Mouse (Mus musculus): ENCODE results near the gene Setd1b. TPM values are rescaled to one million over a fixed set of nuclear protein-coding genes. Genes with fewer than 3 reads are reported as not detected.

Gene Setd1b
- total and polyA plus RNA-seq, 3 experiments: 3.0 to 23.5 TPM; not detected in 1

DNA sequence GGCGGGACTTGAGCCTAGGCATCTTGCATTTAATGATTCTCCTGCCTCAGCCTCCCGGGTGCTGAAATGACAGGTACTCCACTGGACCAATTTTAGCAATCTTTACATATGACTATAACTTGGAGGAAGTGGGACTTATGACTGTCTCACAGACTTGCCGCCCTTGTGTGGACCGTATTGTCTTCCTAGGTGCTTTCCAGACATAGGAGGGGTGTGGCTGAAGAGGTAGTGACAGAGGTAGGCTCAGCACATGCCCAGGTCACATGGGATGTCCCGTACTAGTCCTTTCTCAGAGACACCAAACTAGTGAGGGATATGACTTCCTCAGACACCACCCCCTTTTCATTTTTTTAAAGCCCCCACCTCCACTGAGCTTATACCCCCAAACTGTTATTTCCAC is 36.8 kb downstream of the Setd1b start:
- H3K9me3 ChIP-seq (replicated peaks; ENCODE audit: insufficient read depth, low read length): no peaks in the 10 kb centered on the region
- H3K27me3 ChIP-seq (ENCODE audit: control insufficient read depth in 1 of 2, insufficient read depth in 2 of 2, low read length in 2 of 2): no peaks in the 10 kb centered on the region; a peak in 1 of 4 replicates
- H3K4me3 ChIP-seq (ENCODE audit: control insufficient read depth in 1 of 2, insufficient read depth in 1 of 2, low read depth in 2 of 2, low read length in 2 of 2): no peak overlapping the region
- no peak for TF ChIP-seq USF1 (IDR thresholded peaks at IDR 0.05; ENCODE audit: low read depth, low read length)
- no peak for TF ChIP-seq GATA1 (IDR thresholded peaks at IDR 0.05; ENCODE audit: low read depth, low read length)
- TF ChIP-seq NELFE (IDR thresholded peaks at IDR 0.05; ENCODE audit: low read depth, low read length): no peak
- no peak for TF ChIP-seq CHD1 (IDR thresholded peaks at IDR 0.05; ENCODE audit: low read depth, low read length)
- no peak for TF ChIP-seq POLR2AphosphoS5 (IDR thresholded peaks at IDR 0.05; ENCODE audit: borderline replicate concordance, low read depth, low read length)
- TF ChIP-seq E2F4 (IDR thresholded peaks at IDR 0.05; ENCODE audit: borderline replicate concordance, low read depth, low read length): no peak
- no peak for TF ChIP-seq JUND (IDR thresholded peaks at IDR 0.05; ENCODE audit: low read depth, low read length)
- no peak for TF ChIP-seq KAT2A (conservative IDR thresholded peaks at IDR 0.05; ENCODE audit: low read depth, low read length)
- TF ChIP-seq ZMIZ1 (IDR thresholded peaks at IDR 0.05; ENCODE audit: low read depth, low read length): no peak
- no peak for TF ChIP-seq HCFC1 (IDR thresholded peaks at IDR 0.05; ENCODE audit: low read depth, low read length)
- no peak for TF ChIP-seq POLR2AphosphoS2 (IDR thresholded peaks at IDR 0.05; ENCODE audit: low read length)
- no peak for TF ChIP-seq MAX (IDR thresholded peaks at IDR 0.05; ENCODE audit: low read length)
- no peak for TF ChIP-seq GABPA (IDR thresholded peaks at IDR 0.05; ENCODE audit: low read depth, low read length)
- TF ChIP-seq ELF1 (IDR thresholded peaks at IDR 0.05; ENCODE audit: low read depth, low read length): no peak
- no peak for TF ChIP-seq CHD2 (IDR thresholded peaks at IDR 0.05; ENCODE audit: low read length)
- no peak for TF ChIP-seq ZKSCAN1 (IDR thresholded peaks at IDR 0.05; ENCODE audit: low read depth, low read length)
- no peak for TF ChIP-seq ETS1 (IDR thresholded peaks at IDR 0.05; ENCODE audit: low read depth, low read length)
- no peak for TF ChIP-seq MAZ (IDR thresholded peaks at IDR 0.05; ENCODE audit: low read depth, low read length)
- no peak for TF ChIP-seq SMC3 (IDR thresholded peaks at IDR 0.05; ENCODE audit: low read depth, low read length)
- no peaks in the 10 kb centered on the region for H3K36me3 ChIP-seq (ENCODE audit: control insufficient read depth in 1 of 2, insufficient read depth in 2 of 2, low read length in 2 of 2)
- no peak overlapping the region for H3K27ac ChIP-seq (ENCODE audit: control insufficient read depth, low read depth, low read length)
- no peak for DNase-seq (ENCODE audit: low read depth, low spot score)
- H3K79me2 ChIP-seq (ENCODE audit: control insufficient read depth, insufficient read depth, low read length, poor library complexity): no peaks in the 10 kb centered on the region
- no peaks in the 10 kb centered on the region for H3K4me1 ChIP-seq (ENCODE audit: control insufficient read depth in 1 of 2, insufficient read depth in 2 of 2, low read length in 2 of 2)
- H3K9ac ChIP-seq (ENCODE audit: control insufficient read depth, low read depth, low read length, poor library complexity, severe bottlenecking): no peak overlapping the region

DNA sequence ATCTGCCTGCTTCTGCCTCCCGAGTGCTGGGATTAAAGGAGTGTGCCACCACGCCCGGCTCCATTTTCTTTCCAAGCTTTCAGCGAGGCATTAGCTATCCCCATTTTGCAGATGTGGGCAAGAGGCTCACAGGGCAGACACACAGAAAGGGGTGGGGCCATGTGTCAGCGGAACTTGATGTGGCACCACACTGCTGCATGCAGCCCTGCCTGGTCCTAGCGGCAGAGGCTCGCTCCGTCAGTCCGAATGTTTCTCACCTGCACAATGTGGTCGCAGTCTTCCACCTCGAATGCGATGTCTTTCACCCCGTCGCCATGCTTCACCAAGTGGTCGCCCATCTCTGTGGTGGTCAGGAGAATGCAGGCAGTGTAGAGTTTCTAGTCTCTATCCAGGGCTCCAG is 38.4 kb downstream of the Setd1b start:
- TF ChIP-seq CHD1 (IDR thresholded peaks at IDR 0.05; ENCODE audit: low read depth, low read length) (no peak), KAT2A (conservative IDR thresholded peaks at IDR 0.05; ENCODE audit: low read depth, low read length) (no peak), BHLHE40 (IDR thresholded peaks at IDR 0.05; ENCODE audit: borderline replicate concordance, low read depth, low read length) (no peak), E2F4 (IDR thresholded peaks at IDR 0.05; ENCODE audit: borderline replicate concordance, low read depth, low read length) (no peak), TBP (IDR thresholded peaks at IDR 0.05; ENCODE audit: low read depth, low read length) (no peak), POLR2AphosphoS2 (IDR thresholded peaks at IDR 0.05; ENCODE audit: low read length) (no peak), EP300 (IDR thresholded peaks at IDR 0.05; ENCODE audit: low read depth in 1 of 2, low read length in 2 of 2) (no peak), ETS1 (IDR thresholded peaks at IDR 0.05; ENCODE audit: low read depth, low read length) (no peak), ELF1 (IDR thresholded peaks at IDR 0.05; ENCODE audit: low read depth, low read length) (no peak), ZC3H11A (IDR thresholded peaks at IDR 0.05; ENCODE audit: low read depth, low read length) (no peak), MAZ (IDR thresholded peaks at IDR 0.05; ENCODE audit: low read depth, low read length) (no peak), MYB (IDR thresholded peaks at IDR 0.05; ENCODE audit: low read depth, low read length) (no peak)
- DNase-seq (ENCODE audit: low read depth, low spot score): no peak
- Histone ChIP-seq H3K9ac (ENCODE audit: control insufficient read depth, low read depth, low read length, poor library complexity, severe bottlenecking) (no peak overlapping the region), H3K9me3 (replicated peaks; ENCODE audit: insufficient read depth, low read length) (no peaks in the 10 kb centered on the region), H3K4me1 (ENCODE audit: control insufficient read depth in 1 of 2, insufficient read depth in 2 of 2, low read length in 2 of 2) (no peaks in the 10 kb centered on the region), H3K4me3 (ENCODE audit: control insufficient read depth in 1 of 2, insufficient read depth in 1 of 2, low read depth in 2 of 2, low read length in 2 of 2) (no peak overlapping the region), H3K36me3 (ENCODE audit: control insufficient read depth in 1 of 2, insufficient read depth in 2 of 2, low read length in 2 of 2) (no peaks in the 10 kb centered on the region), H3K79me2 (ENCODE audit: control insufficient read depth, insufficient read depth, low read length, poor library complexity) (no peaks in the 10 kb centered on the region), H3K27ac (ENCODE audit: control insufficient read depth, low read depth, low read length) (no peak overlapping the region), H3K27me3 (ENCODE audit: control insufficient read depth in 1 of 2, insufficient read depth in 2 of 2, low read length in 2 of 2) (no peaks in the 10 kb centered on the region; a peak in 1 of 4 replicates)

Measured in MEL (cell line).